Mouse (Mus musculus) midbrain, embryonic 10.5 days (tissue): ENCODE results near the gene Cerkl. TPM values are rescaled to one million over a fixed set of nuclear protein-coding genes. Genes with fewer than 3 reads are reported as not detected.
A peak's percentile ranks its signal among the peaks of the same experiment; 100 is the strongest.

Experiments used
- DNase-seq: peaks from one replicate; pipeline ENCODE4 v3.0.0-alpha.2; 2017; ENCODE audit warnings: low spot score
- H3K27ac ChIP-seq: fragments of 300-500 bp; sonication (generic); replicated peaks from 2 replicates; pipeline ENCODE4 v1.5.1; 2016; ENCODE audit warnings: mild to moderate bottlenecking
- H3K27me3 ChIP-seq: fragments of 300-500 bp; sonication (generic); 2 replicates; pipeline ENCODE4 v1.6.1; 2016; ENCODE audit warnings: low read depth, mild to moderate bottlenecking; ENCODE audit not compliant: poor library complexity, severe bottlenecking
- H3K36me3 ChIP-seq: fragments of 300-500 bp; sonication (generic); 2 replicates; pipeline ENCODE4 v1.6.1; 2016; ENCODE audit warnings: mild to moderate bottlenecking, moderate library complexity
- H3K4me1 ChIP-seq: fragments of 300-500 bp; sonication (generic); 2 replicates; pipeline ENCODE4 v1.6.1; 2016
- H3K4me3 ChIP-seq: fragments of 300-500 bp; sonication (generic); 2 replicates; pipeline ENCODE4 v1.5.1; 2016; ENCODE audit warnings: mild to moderate bottlenecking, moderate library complexity
- H3K9me3 ChIP-seq: fragments of 300-500 bp; sonication (generic); replicated peaks from 2 replicates; pipeline ENCODE4 v1.6.1; 2016; ENCODE audit warnings: mild to moderate bottlenecking
- WGBS: fragments of 180-500 bp; shearing (Covaris S2); methylation state at CpG from one replicate; pipeline ENCODE4 v1.1.7; 2016; 5-methylcytosine and 5-hydroxymethylcytosine counted together
- polyA plus RNA-seq: library from polyadenylated mRNA; unstranded; fragments of >200 nt; fragmentation: Nextera tagmentation; extraction: Ambion mirVana; gene quantifications from 2 replicates; pipeline ENCODE4 v1.2.1, GENCODE M21; 2016

Cerkl gene
- polyA plus RNA-seq, 1 experiment from 2014 or later: 2.0 TPM

DNA sequence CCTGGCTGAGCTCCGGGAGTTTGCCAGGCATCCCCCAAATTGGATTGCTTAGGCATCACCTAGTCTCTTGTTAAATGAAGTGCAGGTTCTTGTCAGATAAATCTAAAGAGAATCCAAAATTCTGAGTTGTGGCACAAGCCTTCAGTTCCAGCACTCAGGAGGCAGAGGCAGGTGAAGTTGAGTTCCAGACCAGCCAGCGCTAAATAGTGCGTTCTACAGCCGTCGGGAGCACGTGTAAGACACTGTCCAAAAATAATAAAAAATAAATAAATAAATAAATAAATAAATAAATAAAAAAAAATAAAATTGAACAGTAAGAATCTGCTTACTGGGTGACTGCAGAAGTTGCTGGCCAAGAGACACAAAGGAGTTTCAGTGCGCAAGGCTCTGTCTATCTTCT is 27.5 kb downstream of the Cerkl start:
- H3K4me1 ChIP-seq: peaks cover 23% of the 10 kb centered on the region
- H3K9me3 ChIP-seq: no peaks in the 10 kb centered on the region
- peaks cover 65% of the 10 kb centered on the region for H3K27me3 ChIP-seq
- 9% methylated on average over 7 of the region's 7 CpGs for WGBS
- H3K4me3 ChIP-seq: peak overlapping the region; percentile 64
- no peak for DNase-seq
- peak overlapping the region; percentile 76; the same call in 1 of the 2 replicates for H3K27ac ChIP-seq
- no peaks in the 10 kb centered on the region for H3K36me3 ChIP-seq

DNA sequence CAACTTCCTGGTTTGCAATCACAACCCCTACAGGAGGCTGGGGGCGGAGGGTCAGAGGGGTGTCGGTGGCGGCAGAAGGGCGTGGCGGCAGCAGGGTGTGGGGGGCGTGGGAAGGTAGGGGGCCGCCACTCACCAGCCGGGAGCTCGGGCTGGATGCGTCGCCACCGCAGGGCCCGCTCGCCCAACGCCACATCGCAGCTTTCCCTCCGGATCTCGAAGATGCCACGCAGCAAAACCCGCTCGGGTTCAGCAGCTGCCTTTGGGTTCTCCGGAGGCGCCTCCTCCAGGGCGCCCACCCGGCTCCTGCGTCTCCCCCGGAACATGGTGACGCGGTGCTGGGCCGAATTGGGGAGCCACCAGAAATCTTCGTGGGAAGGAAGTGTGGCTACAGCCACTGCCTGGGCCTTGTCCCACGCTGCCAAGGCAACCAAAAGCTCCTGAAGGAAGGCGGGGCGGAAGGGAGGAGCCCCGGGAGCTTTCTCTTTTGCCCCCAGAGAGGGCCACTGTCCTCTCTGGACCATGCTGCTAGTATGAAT is 27.9 kb downstream of the Cerkl start:
- H3K36me3 ChIP-seq: no peaks in the 10 kb centered on the region
- no peaks in the 10 kb centered on the region for H3K9me3 ChIP-seq
- 0% methylated on average over 35 of the region's 35 CpGs for WGBS
- H3K4me3 ChIP-seq: peak overlapping the region; percentile 64
- peak; percentile 64 for DNase-seq
- H3K27me3 ChIP-seq: peaks cover 66% of the 10 kb centered on the region
- peaks cover 23% of the 10 kb centered on the region for H3K4me1 ChIP-seq
- peak overlapping the region; percentile 76 for H3K27ac ChIP-seq

DNA sequence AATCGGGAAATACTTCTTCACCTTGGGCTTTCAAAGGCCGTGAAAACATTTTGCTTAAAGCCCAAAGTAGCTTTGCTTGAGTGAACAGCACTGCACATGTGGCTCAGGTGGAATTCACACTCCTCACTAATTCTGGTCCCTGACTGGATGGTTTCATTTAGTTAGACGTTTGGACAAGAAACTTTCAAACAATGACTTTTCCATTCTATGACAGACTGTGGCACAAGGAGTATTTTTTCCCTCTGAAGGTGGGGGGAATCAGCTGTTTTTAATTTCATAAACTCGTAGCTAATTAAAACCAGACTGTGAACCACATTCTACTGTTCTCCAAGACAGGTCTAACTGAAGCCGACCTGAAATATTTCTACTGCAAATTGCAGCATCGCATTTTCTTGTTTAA is 28.6 kb downstream of the Cerkl start:
- Histone ChIP-seq H3K4me3 (peak overlapping the region; percentile 64; the same call in 1 of the 2 replicates), H3K27ac (no peak overlapping the region), H3K9me3 (no peaks in the 10 kb centered on the region), H3K27me3 (peaks cover 66% of the 10 kb centered on the region), H3K4me1 (peaks cover 23% of the 10 kb centered on the region), H3K36me3 (no peaks in the 10 kb centered on the region)
- WGBS: 31% methylated on average over 6 of the region's 6 CpGs
- no peak for DNase-seq

DNA sequence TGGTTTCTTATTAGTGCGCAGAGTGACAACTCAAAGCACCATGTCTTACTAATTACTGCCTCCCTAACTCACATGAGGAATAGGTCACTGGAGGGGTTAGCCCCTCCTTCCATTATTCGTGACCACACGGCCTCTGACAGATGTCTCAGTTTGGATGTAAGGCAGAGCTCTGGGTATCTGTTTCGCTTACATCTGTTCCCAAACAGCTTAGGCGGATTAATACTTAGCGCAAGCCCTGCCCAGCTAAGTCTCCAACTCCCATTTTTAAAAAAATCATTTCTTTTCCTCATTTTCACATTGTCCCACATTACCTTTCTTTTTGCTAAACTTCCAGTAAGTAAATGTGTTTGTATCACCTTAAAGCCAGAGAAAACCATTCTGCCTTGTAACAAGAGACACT is 34.9 kb downstream of the Cerkl start:
- DNase-seq: no peak
- no peak overlapping the region for H3K4me3 ChIP-seq
- no peaks in the 10 kb centered on the region for H3K36me3 ChIP-seq
- H3K9me3 ChIP-seq: no peaks in the 10 kb centered on the region
- WGBS: 33% methylated on average over 6 of the region's 6 CpGs
- peaks cover 13% of the 10 kb centered on the region for H3K4me1 ChIP-seq
- no peak overlapping the region for H3K27ac ChIP-seq
- peaks cover 31% of the 10 kb centered on the region for H3K27me3 ChIP-seq

DNA sequence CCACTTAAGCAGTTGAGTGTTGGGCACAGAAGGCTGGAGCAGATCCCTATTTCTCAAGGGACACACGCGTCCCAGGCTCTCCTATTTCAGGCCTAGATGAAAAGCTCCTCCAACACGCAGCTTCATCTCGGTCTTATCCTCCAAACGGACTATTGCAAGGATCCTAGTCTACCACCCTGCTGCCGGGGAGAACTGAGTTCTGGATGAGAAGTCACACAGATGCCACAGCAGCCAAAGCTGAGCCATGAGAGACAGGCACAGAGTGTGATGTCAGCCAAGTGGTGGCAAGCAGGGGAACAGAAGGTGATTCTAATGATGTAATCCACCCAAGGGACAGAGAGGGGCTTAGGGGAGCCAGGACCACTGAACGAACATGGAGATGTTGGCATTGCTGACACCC is 42.1 kb downstream of the Cerkl start:
- peaks cover 11% of the 10 kb centered on the region; the same call in 1 of the 2 replicates for H3K4me1 ChIP-seq
- no peaks in the 10 kb centered on the region for H3K27me3 ChIP-seq
- no peaks in the 10 kb centered on the region for H3K9me3 ChIP-seq
- H3K36me3 ChIP-seq: no peaks in the 10 kb centered on the region
- WGBS: 84% methylated on average over 7 of the region's 7 CpGs
- no peak overlapping the region for H3K4me3 ChIP-seq
- 0 out of 2 replicates have a peak overlapping the region, but pooled peaks have one; percentile 33 for H3K27ac ChIP-seq
- no peak for DNase-seq

DNA sequence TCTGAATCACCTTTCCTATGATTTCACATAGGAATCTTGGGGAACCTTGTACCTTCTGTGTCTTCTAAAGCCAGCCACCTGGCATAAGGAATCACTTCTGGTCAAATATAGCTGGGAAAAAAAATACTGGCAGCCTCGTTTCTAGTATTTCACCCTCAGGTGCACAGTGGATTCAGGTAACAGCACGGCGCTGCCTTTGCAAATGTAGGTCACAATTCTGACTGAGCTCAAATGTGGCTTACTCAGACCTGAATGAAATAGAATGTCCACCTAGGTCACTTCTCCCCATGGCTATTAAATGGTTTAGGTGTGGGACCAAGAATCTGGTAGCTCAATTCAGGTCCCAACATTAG is 45.7 kb downstream of the Cerkl start:
- Histone ChIP-seq H3K36me3 (no peaks in the 10 kb centered on the region), H3K27me3 (no peaks in the 10 kb centered on the region), H3K4me3 (no peak overlapping the region), H3K27ac (no peak overlapping the region), H3K4me1 (peaks cover 11% of the 10 kb centered on the region; the same call in 1 of the 2 replicates), H3K9me3 (no peaks in the 10 kb centered on the region)
- 81% methylated on average over 3 of the region's 3 CpGs for WGBS
- DNase-seq: no peak

DNA sequence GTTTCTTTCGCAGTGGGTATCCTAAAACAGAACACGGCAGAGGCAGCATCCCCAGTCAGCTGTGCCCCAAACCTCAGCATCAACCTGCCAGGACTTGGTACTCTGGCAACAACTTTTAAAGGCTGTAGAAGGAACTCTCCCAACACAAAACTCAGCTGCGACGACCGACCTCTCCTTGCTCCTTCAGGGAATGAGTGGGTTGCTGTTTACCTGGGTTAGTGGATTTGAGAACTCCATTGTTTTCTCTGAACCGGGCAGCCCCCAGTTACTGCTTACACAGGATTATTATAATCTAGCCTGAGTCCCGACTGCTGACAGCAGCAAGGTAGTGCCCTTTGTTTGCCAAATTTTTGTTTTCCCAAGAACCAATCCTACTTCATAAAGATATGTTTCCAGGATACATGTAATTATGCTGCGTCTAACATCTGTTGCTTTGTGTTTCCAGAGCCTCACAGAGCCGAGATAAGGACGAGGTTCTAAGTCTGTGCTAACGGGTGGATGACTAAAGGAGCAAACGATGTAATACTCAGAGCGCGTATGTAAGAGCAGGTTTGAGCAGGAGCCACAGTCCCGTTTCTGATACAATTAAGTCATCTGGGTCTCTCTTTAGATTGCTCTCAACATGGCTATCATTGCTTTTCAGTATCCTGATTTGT is 46.2 kb downstream of the Cerkl start:
- Histone ChIP-seq H3K27me3 (no peaks in the 10 kb centered on the region), H3K36me3 (no peaks in the 10 kb centered on the region), H3K27ac (no peak overlapping the region), H3K4me3 (no peak overlapping the region), H3K9me3 (no peaks in the 10 kb centered on the region), H3K4me1 (peaks cover 11% of the 10 kb centered on the region; the same call in 1 of the 2 replicates)
- 61% methylated on average over 15 of the region's 15 CpGs for WGBS
- DNase-seq: no peak

DNA sequence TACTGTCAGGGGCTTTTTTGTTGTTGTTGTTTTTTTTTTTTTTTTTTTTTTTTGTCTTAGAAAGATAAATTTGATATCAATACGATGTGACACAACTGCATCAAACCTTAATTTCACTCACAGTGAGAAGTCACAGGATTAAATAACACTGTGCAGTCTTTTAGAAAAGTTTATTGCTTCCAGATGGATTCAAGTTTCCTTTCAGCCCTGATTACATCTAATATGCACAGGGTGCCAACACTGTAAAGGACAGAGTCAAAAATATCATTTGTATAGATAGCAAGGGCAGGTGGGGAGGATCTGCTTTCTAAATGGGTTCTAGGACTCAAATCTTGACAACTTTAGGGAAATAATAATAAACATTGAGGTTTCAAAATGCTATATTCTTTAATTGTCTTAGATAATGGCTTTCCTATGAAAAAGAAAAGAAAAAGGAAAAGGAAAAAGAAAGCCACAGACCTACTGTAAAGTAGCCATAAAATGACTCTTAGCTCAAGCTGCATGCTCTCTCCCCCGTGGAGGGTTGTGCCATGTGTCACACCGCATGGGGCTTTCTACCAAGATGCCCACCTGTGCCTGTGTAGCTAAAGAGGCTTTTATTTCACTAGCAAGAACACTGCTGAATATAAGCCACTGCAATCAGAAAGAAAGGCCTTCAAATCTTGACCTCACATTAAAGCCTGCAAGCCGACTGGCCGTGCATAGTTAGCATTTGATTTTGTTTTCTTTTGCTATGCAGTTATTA is 50.8 kb downstream of the Cerkl start:
- WGBS: 80% methylated on average over 5 of the region's 5 CpGs
- 0 out of 2 replicates have a peak, but pooled peaks cover 6% of the 10 kb centered on the region for H3K4me1 ChIP-seq
- H3K36me3 ChIP-seq: no peaks in the 10 kb centered on the region
- no peak overlapping the region for H3K4me3 ChIP-seq
- H3K27me3 ChIP-seq: no peaks in the 10 kb centered on the region
- DNase-seq: no peak
- H3K27ac ChIP-seq: no peak overlapping the region
- no peaks in the 10 kb centered on the region for H3K9me3 ChIP-seq

DNA sequence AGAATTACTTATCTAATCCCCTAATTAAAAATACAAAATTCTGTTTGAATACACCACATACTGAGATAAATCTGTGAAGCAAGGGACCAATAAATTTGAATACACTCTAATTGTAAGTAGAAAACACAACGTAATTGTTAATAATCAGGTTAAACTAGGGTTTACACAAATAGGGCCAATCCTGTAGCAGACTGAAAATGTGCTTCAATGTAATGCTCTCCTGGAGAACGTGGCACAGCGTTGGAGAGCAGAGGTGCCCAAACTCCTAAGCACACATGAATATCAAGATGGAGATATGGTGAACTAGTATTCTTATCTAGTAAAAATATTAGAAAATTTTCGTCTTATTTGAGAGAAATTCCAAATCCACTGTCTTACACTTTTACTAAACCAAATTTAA is 56.5 kb downstream of the Cerkl start:
- Histone ChIP-seq H3K27ac (no peak overlapping the region), H3K27me3 (no peaks in the 10 kb centered on the region), H3K9me3 (no peaks in the 10 kb centered on the region), H3K4me1 (peaks cover 25% of the 10 kb centered on the region), H3K4me3 (no peak overlapping the region), H3K36me3 (no peaks in the 10 kb centered on the region)
- no peak for DNase-seq
- 64% methylated on average over 4 of the region's 4 CpGs for WGBS

DNA sequence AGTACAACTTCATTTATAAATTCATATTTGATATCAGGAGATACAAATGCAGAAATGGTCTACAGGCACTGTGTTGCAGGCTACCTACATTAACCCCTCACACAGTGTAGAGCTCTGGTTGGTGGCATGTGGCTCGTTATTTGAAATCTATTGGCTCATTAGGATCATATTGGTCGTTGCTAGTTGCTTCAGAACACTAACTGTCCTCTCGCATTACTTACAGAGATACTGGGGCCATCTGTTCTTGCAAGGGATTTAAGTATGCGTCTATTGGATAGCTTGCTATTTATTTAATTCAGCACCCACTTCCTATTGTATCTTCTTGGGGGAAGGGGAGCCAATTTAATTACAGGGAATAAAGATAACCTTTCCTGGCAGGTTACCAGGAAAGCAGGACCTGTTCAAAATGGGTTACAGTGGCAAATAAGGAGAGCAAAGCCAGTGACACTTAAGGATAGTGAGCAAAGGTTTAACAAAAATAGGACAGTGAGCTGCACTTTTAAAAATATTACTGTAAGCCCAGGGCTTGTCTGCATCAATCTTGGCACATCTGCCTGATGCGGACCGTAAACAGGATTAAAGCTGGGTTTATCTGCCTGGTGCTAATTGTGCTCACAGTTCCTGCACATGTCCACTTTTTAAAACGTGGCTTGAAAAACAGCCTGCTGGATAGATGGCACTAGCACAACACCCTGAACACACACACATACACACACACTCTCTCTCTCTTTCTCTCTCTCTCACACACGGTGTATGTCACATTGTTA is 57.2 kb downstream of the Cerkl start:
- Histone ChIP-seq H3K9me3 (no peaks in the 10 kb centered on the region), H3K4me3 (no peak overlapping the region), H3K4me1 (peaks cover 25% of the 10 kb centered on the region), H3K36me3 (no peaks in the 10 kb centered on the region), H3K27me3 (no peaks in the 10 kb centered on the region), H3K27ac (peak overlapping the region; percentile 46; the same call in 1 of the 2 replicates)
- DNase-seq: no peak
- WGBS: 50% methylated on average over 8 of the region's 8 CpGs

DNA sequence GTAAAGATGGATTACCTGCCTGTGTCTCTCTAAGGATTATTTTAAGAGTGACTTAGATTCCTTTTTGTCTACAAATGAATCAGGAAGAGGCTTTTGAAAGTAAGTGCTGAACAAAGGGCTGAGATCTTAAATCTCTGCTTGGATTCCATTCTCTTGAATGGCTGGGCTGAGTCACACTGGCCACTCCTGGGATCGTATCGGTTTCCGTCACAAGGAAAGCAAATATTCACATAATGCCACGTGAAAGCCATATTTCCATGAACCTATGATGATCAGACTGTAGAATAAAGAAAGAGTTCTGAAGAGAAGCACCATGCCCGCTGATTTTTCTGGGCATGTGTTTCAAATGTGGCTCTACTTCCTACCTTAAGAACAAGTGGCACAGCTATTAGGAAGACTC is 57.8 kb downstream of the Cerkl start:
- H3K27me3 ChIP-seq: no peaks in the 10 kb centered on the region
- H3K27ac ChIP-seq: peak overlapping the region; percentile 46
- no peak for DNase-seq
- H3K9me3 ChIP-seq: no peaks in the 10 kb centered on the region
- WGBS: 51% methylated on average over 5 of the region's 5 CpGs
- no peaks in the 10 kb centered on the region for H3K36me3 ChIP-seq
- peaks cover 25% of the 10 kb centered on the region for H3K4me1 ChIP-seq
- no peak overlapping the region for H3K4me3 ChIP-seq

DNA sequence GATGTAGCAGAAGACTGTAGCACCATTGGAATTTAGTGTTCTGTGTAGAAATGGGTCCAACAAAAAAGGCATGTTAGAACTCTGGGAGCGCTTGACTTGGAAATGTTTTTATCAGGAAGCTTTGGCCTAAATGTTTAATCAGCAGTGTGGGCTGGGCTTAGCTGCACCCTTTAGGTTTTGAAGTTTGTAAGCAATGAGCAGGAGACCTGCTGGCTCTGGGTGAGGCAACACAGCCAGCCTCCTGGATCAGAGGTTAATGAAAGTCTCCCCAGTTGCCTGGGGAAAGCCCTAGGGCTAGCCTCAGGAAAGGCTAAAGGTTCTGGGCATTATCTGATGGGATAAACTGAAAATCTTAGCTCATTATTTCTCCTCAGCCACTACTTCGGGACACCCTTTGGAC is 58.2 kb downstream of the Cerkl start:
- DNase-seq: no peak
- 54% methylated on average over 2 of the region's 2 CpGs for WGBS
- H3K4me3 ChIP-seq: no peak overlapping the region
- peak overlapping the region; percentile 55 for H3K27ac ChIP-seq
- H3K27me3 ChIP-seq: no peaks in the 10 kb centered on the region; the same call in 1 of the 2 replicates
- peaks cover 25% of the 10 kb centered on the region for H3K4me1 ChIP-seq
- no peaks in the 10 kb centered on the region for H3K9me3 ChIP-seq
- no peaks in the 10 kb centered on the region for H3K36me3 ChIP-seq
